Mouse (Mus musculus): ENCODE results near the gene Gm10600.
"Not testable (repeated sequence)": the region's sequence is repeated elsewhere in the genome, so short reads cannot be mapped to it uniquely, and the experiment has no call there.

The Gm10600 gene

DNA sequence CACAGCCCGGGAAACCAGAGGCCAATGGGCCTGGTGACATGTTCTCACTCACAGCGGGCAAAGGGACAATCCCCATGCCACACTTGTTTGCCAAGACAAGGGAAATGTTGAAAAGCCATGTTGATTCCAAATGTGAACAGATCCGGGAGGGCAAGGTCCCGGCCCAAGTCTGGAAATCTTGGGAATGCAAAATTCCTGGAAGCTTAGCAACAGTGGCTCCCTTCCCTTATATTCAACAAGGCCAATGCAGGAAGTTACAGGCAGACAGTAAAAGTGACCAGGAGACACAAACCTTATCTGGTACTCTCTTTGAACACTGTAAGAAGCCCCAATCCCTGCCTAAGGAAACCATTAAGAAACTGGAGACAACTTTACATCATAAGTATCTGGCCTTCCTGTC is at the start of gene Gm10600:
TSS of gene Gm10600 (plus strand) at position 301 of the 400 bp plus-strand sequence.
- DNase-seq (ENCODE audit: low read depth in 2 of 2, low spot score in 2 of 2) = not testable (repeated sequence)

GRCm38 (mm10) chr4:42255467-42255866 is 15.0 kb downstream of the Gm10600 start, which contains the start of gene Ccl21b:
Gene Ccl21b (plus strand): TSS chr4:42255767.
- not testable (repeated sequence) for DNase-seq (ENCODE audit: low read depth in 2 of 2, low spot score in 2 of 2)
